Mouse (Mus musculus): ENCODE measurements around the gene Olfr466. TPM values are rescaled to one million over a fixed set of nuclear protein-coding genes. Genes with fewer than 3 reads are reported as not detected.
A peak's percentile ranks its signal among the peaks of the same experiment; 100 is the strongest.

Olfr466 gene
- polyA plus RNA-seq (2014; fragmentation: Nextera tagmentation; extraction: Ambion mirVana), result not detected in 2 replicates

DNA sequence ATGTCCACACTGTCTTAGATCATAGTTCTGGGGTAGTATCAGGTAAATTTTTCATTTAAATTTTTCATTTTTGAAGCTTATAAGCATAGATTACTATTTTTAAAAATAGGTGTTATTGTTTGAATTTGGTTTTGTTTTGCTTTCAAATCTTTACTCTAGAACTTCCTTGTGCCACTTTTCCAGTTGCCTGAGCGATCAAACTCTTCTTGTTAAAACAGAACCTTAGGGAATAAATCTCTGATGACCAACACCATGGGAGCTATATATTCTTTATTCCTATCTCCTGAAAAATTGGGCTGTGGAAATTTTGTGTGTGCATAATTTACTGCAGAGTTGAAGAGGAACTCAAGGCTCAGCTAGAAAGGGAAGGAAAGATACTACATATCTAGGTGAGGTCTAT is at the start of gene Olfr466:
Gene Olfr466 (plus strand): TSS at position 301 of the 400 bp plus-strand sequence.
- Histone ChIP-seq H3K27ac (replicated peaks in 1 of 2; ENCODE audit: control insufficient read depth in 1 of 2, insufficient read depth in 1 of 2, low read depth in 2 of 2, low read length in 2 of 2) (no peak within 1 kb of the TSS), H3K9ac (ENCODE audit: low read length) (no peak within 1 kb of the TSS)

DNA sequence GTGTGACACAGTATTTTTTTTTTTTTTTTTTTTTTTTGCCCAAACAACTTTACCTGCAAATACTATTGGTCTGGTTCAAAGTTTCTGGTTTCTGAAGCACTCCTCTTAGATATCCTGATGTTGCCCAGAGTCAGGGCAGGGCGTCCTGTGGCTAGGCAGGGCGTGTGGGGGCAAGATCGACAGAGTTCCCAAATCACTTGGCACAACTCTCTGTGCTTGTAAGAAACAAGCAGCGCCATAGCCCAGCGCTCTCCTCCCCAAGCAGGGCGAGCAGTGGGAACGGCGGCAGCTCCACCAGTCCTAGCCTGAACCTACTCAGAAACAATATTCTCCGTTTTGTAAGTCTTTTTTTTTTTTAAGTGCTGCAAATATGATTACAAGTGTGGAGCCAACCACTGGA is 49.4 kb upstream of the Olfr466 start:
- 91% methylated on average over 9 of the region's 9 CpGs for WGBS
- Histone ChIP-seq H3K9me3 (ENCODE audit: control insufficient read depth, low read length) (no peaks in the 10 kb centered on the region), H3K27ac (replicated peaks in 1 of 2; ENCODE audit: control insufficient read depth in 1 of 2, insufficient read depth in 1 of 2, low read depth in 2 of 2, low read length in 2 of 2) (no peak overlapping the region), H3K27me3 (ENCODE audit: control insufficient read depth, insufficient read depth, low read length) (no peaks in the 10 kb centered on the region), H3K36me3 (ENCODE audit: control insufficient read depth, insufficient read depth, low read length) (no peaks in the 10 kb centered on the region), H3K9ac (ENCODE audit: low read length) (no peak overlapping the region), H3K4me1 (ENCODE audit: control insufficient read depth in 2 of 2, insufficient read depth in 2 of 2, low read length in 2 of 2) (no peaks in the 10 kb centered on the region), H3K4me2 (ENCODE audit: low read length) (no peak overlapping the region), H3K4me3 (ENCODE audit: control insufficient read depth in 1 of 2, insufficient read depth in 1 of 2, low read depth in 1 of 2, low read length in 2 of 2) (no peak overlapping the region)
- no peak for ATAC-seq (ENCODE audit: insufficient number of reproducible peaks, insufficient read depth, low FRiP score, low read depth)

More for the DNA sequence above, at the start of gene Olfr466:
- Histone ChIP-seq H3K4me2 (ENCODE audit: low read length) (no peak within 1 kb of the TSS), H3K9me3 (ENCODE audit: control insufficient read depth, low read length) (no peaks in the 10 kb centered on the region), H3K36me3 (ENCODE audit: control insufficient read depth, insufficient read depth, low read length) (no peaks in the 10 kb centered on the region), H3K4me1 (ENCODE audit: control insufficient read depth in 2 of 2, insufficient read depth in 2 of 2, low read length in 2 of 2) (no peaks in the 10 kb centered on the region), H3K27me3 (ENCODE audit: control insufficient read depth, insufficient read depth, low read length) (no peaks in the 10 kb centered on the region), H3K4me3 (ENCODE audit: control insufficient read depth in 1 of 2, insufficient read depth in 1 of 2, low read depth in 1 of 2, low read length in 2 of 2) (no peak within 1 kb of the TSS)
- 58% methylated on average over 1 of the region's 1 CpGs for WGBS
- no peak for ATAC-seq (ENCODE audit: insufficient number of reproducible peaks, insufficient read depth, low FRiP score, low read depth)

DNA sequence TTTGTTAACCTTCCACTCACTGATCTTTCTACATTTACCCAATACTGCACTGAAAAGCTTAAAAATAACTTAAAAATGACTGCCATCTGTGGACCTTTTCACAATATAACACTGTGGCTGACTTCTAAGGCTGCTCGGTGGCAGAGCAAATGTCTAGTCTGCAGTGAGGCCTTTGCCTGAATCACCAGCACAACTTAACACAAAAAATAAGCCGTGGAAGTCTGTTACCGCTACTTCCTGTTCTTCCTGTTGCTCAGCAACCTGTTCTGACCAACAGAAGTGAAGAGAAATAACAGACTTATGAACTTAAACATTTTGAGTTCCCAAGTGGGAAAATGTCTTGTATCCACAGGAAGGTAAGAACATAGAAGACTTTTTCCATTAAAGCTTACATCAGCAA is 48.8 kb upstream of the Olfr466 start:
- ATAC-seq (ENCODE audit: insufficient number of reproducible peaks, insufficient read depth, low FRiP score, low read depth), result no peak
- Histone ChIP-seq H3K9ac (ENCODE audit: low read length) (no peak overlapping the region), H3K4me2 (ENCODE audit: low read length) (no peak overlapping the region), H3K4me3 (ENCODE audit: control insufficient read depth in 1 of 2, insufficient read depth in 1 of 2, low read depth in 1 of 2, low read length in 2 of 2) (no peak overlapping the region), H3K4me1 (ENCODE audit: control insufficient read depth in 2 of 2, insufficient read depth in 2 of 2, low read length in 2 of 2) (no peaks in the 10 kb centered on the region), H3K27ac (replicated peaks in 1 of 2; ENCODE audit: control insufficient read depth in 1 of 2, insufficient read depth in 1 of 2, low read depth in 2 of 2, low read length in 2 of 2) (no peak overlapping the region), H3K36me3 (ENCODE audit: control insufficient read depth, insufficient read depth, low read length) (no peaks in the 10 kb centered on the region), H3K27me3 (ENCODE audit: control insufficient read depth, insufficient read depth, low read length) (no peaks in the 10 kb centered on the region), H3K9me3 (ENCODE audit: control insufficient read depth, low read length) (no peaks in the 10 kb centered on the region)
- WGBS, result 86% methylated on average over 3 of the region's 3 CpGs

DNA sequence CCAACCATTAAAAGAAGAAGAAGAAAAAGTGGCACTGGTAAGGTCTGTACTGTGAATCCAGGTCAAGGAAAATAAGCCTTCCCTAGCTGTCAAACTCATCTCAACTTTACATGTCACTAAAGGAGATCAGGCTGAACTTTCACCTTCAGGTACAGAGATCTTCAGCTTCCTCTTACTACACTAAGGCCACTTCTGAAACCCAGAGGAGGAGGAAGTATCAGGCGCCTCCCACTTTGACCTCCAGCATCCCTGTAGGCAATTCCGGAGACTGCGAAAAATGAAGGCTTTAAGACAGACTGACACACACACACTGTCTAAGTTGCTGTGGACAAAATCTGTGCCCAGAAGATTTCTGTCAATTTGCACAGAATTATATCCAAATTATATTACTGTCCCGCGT is 38.1 kb upstream of the Olfr466 start:
- no peaks in the 10 kb centered on the region for H3K9me3 ChIP-seq (ENCODE audit: control insufficient read depth, low read length)
- H3K27me3 ChIP-seq (ENCODE audit: control insufficient read depth, insufficient read depth, low read length), result no peaks in the 10 kb centered on the region
- H3K9ac ChIP-seq (ENCODE audit: low read length), result peak overlapping the region; percentile 95
- H3K36me3 ChIP-seq (ENCODE audit: control insufficient read depth, insufficient read depth, low read length), result no peaks in the 10 kb centered on the region
- peak overlapping the region; percentile 89 for H3K4me2 ChIP-seq (ENCODE audit: low read length)
- peak overlapping the region; percentile 91 to 92 for H3K4me3 ChIP-seq (ENCODE audit: control insufficient read depth in 1 of 2, insufficient read depth in 1 of 2, low read depth in 1 of 2, low read length in 2 of 2)
- peaks cover 0 to 19% of the 10 kb centered on the region in 2 experiments; a peak in 2 of 4 replicates for H3K4me1 ChIP-seq (ENCODE audit: control insufficient read depth in 2 of 2, insufficient read depth in 2 of 2, low read length in 2 of 2)
- peak overlapping the region; percentile 89 to 91 for H3K27ac ChIP-seq (replicated peaks in 1 of 2; ENCODE audit: control insufficient read depth in 1 of 2, insufficient read depth in 1 of 2, low read depth in 2 of 2, low read length in 2 of 2)
- 1% methylated on average over 5 of the region's 5 CpGs for WGBS
- no peak for ATAC-seq (ENCODE audit: insufficient number of reproducible peaks, insufficient read depth, low FRiP score, low read depth)

DNA sequence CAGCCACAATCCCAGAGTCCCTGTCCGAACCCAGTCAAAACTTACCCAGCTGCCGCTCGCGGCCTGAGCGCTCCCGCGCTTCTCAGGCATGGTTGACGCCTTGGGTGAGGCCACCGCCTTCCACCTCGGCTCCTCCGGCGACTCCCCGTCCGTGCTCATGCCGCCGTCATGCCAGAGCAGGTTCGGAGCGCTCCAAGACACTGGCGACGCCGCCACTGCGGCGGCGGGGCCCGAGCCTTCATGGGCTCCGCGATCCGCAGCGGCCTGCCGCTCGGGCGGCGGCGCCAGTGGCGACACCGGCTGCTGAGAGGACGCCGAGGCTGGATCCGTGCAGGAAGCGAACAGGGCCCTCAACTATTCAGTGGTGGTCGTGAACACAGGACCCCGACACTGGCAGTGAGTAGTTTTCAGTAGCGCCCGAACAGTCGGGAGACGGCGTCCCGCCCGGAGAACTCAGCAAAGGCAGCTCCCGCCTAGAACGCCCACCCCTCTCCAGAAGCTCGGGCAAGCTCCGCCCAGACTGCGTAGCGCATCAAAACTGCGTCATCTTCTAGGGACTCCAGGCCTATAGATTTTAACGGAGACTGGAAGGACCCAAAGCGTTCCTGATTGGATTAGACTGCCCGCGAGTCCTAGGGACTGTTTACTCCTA is 37.5 kb upstream of the Olfr466 start, which contains the start of gene Mfsd14b:
Gene Mfsd14b (minus strand): TSS at position 517 of the 652 bp plus-strand sequence.
- under 1% methylated on average over 60 of the region's 60 CpGs for WGBS
- peaks cover 0 to 19% of the 10 kb centered on the region in 2 experiments; a peak in 2 of 4 replicates for H3K4me1 ChIP-seq (ENCODE audit: control insufficient read depth in 2 of 2, insufficient read depth in 2 of 2, low read length in 2 of 2)
- H3K27me3 ChIP-seq (ENCODE audit: control insufficient read depth, insufficient read depth, low read length), result no peaks in the 10 kb centered on the region
- H3K27ac ChIP-seq (replicated peaks in 1 of 2; ENCODE audit: control insufficient read depth in 1 of 2, insufficient read depth in 1 of 2, low read depth in 2 of 2, low read length in 2 of 2), result peak within 1 kb of the TSS; percentile 89 to 91
- H3K9ac ChIP-seq (ENCODE audit: low read length), result peak within 1 kb of the TSS; percentile 95
- H3K4me2 ChIP-seq (ENCODE audit: low read length), result peak within 1 kb of the TSS; percentile 89
- peak within 1 kb of the TSS; percentile 91 to 92 for H3K4me3 ChIP-seq (ENCODE audit: control insufficient read depth in 1 of 2, insufficient read depth in 1 of 2, low read depth in 1 of 2, low read length in 2 of 2)
- no peaks in the 10 kb centered on the region for H3K36me3 ChIP-seq (ENCODE audit: control insufficient read depth, insufficient read depth, low read length)
- H3K9me3 ChIP-seq (ENCODE audit: control insufficient read depth, low read length), result no peaks in the 10 kb centered on the region
- peak; percentile 99 for ATAC-seq (ENCODE audit: insufficient number of reproducible peaks, insufficient read depth, low FRiP score, low read depth)

DNA sequence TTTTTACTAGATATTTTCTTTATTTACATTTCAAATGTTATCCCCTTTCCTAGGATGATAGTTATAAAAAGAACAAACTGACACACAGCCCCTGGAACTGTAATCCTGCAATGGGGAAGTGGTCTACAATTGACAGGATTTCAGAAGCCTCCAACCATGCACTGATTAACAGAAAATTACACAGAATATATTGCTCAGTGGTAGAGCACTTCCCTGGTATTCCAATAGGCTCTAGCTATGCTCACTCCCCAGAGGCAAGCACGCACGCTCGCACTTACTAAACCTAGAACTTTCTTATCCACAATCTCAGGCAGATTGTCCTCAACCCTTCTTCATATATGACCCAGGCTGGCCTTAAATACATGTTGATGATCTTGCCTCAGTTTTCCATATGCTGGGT is 36.8 kb upstream of the Olfr466 start:
- H3K27me3 ChIP-seq (ENCODE audit: control insufficient read depth, insufficient read depth, low read length), result no peaks in the 10 kb centered on the region
- peak overlapping the region; percentile 91 to 92 for H3K4me3 ChIP-seq (ENCODE audit: control insufficient read depth in 1 of 2, insufficient read depth in 1 of 2, low read depth in 1 of 2, low read length in 2 of 2)
- H3K4me1 ChIP-seq (ENCODE audit: control insufficient read depth in 2 of 2, insufficient read depth in 2 of 2, low read length in 2 of 2), result peaks cover 0 to 19% of the 10 kb centered on the region in 2 experiments; a peak in 2 of 4 replicates
- peak; percentile 39; the same call in 1 of the 2 replicates for ATAC-seq (ENCODE audit: insufficient number of reproducible peaks, insufficient read depth, low FRiP score, low read depth)
- peak overlapping the region; percentile 95 for H3K9ac ChIP-seq (ENCODE audit: low read length)
- no peaks in the 10 kb centered on the region for H3K9me3 ChIP-seq (ENCODE audit: control insufficient read depth, low read length)
- 64% methylated on average over 3 of the region's 3 CpGs for WGBS
- H3K4me2 ChIP-seq (ENCODE audit: low read length), result peak overlapping the region; percentile 89
- H3K36me3 ChIP-seq (ENCODE audit: control insufficient read depth, insufficient read depth, low read length), result no peaks in the 10 kb centered on the region
- H3K27ac ChIP-seq (replicated peaks in 1 of 2; ENCODE audit: control insufficient read depth in 1 of 2, insufficient read depth in 1 of 2, low read depth in 2 of 2, low read length in 2 of 2), result peak overlapping the region; percentile 75 to 89; a peak in 3 of 4 replicates

DNA sequence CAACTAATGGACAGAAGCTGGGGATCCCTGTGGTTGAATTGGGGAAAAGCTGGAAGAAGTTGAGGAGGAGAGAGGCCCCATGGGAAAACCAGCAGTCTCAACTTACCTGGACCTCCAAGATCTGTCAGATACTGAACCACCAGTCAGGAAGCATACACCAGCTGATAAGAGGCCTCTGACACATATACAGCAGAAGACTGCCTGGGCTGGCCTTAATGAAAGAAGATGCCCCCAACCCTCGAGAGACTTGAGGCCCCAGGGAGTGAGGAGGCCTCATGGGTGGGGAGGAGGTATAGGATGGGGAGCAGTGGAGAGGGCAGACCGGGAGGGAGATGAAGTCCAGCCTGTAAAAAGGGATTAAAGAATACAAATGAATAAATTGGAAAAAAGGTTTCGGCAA is 29.1 kb upstream of the Olfr466 start:
- Histone ChIP-seq H3K9ac (ENCODE audit: low read length) (no peak overlapping the region), H3K4me1 (ENCODE audit: control insufficient read depth in 2 of 2, insufficient read depth in 2 of 2, low read length in 2 of 2) (no peaks in the 10 kb centered on the region), H3K4me2 (ENCODE audit: low read length) (no peak overlapping the region), H3K36me3 (ENCODE audit: control insufficient read depth, insufficient read depth, low read length) (no peaks in the 10 kb centered on the region), H3K27me3 (ENCODE audit: control insufficient read depth, insufficient read depth, low read length) (no peaks in the 10 kb centered on the region), H3K27ac (replicated peaks in 1 of 2; ENCODE audit: control insufficient read depth in 1 of 2, insufficient read depth in 1 of 2, low read depth in 2 of 2, low read length in 2 of 2) (no peak overlapping the region), H3K9me3 (ENCODE audit: control insufficient read depth, low read length) (no peaks in the 10 kb centered on the region), H3K4me3 (ENCODE audit: control insufficient read depth in 1 of 2, insufficient read depth in 1 of 2, low read depth in 1 of 2, low read length in 2 of 2) (no peak overlapping the region)
- no peak for ATAC-seq (ENCODE audit: insufficient number of reproducible peaks, insufficient read depth, low FRiP score, low read depth)
- WGBS, result 54% methylated on average over 3 of the region's 3 CpGs
